Mouse (Mus musculus): ENCODE results near the gene Fosb. TPM values are rescaled to one million over a fixed set of nuclear protein-coding genes. Genes with fewer than 3 reads are reported as not detected.

The Fosb gene
- 1 to 10 TPM; 1.2 to 1.3 TPM for total RNA-seq (2021)

- DNase-seq, result peak; percentile 97
Observed at GRCm38 (mm10) chr7:19309884-19310641, at the start of gene Fosb. TSS of gene Fosb (minus strand) at chr7:19310051.

GRCm38 (mm10) chr7:19359299-19359891, 49.5 kb upstream of the Fosb start, which contains the start of the genes Cd3eap and Ppp1r13l:
TSS of gene Cd3eap (minus strand) at chr7:19359483.
TSS of gene Ppp1r13l (plus strand) at chr7:19359749.
- DNase-seq, result peak; percentile 86
- intact Hi-C loops (cut with DNase I), result no loop called here

More at GRCm38 (mm10) chr7:19309884-19310641, at the start of gene Fosb:
- intact Hi-C loops (cut with DNase I), result no loop called here

GRCm38 (mm10) chr7:19358634-19359033, 48.8 kb upstream of the Fosb start:
- intact Hi-C loops (cut with DNase I), result no loop called here
- no peak for DNase-seq

- DNase-seq, result no peak
- intact Hi-C loops (cut with DNase I), result no loop called here
Observed at GRCm38 (mm10) chr7:19357381-19358375, 47.8 kb upstream of the Fosb start.

GRCm38 (mm10) chr7:19356311-19356710, 46.5 kb upstream of the Fosb start:
- intact Hi-C loops (cut with DNase I), result no loop called here
- DNase-seq, result no peak

- DNase-seq, result no peak
- intact Hi-C loops (cut with DNase I), result no loop called here
Observed at GRCm38 (mm10) chr7:19354991-19355390, 45.1 kb upstream of the Fosb start.

DNA sequence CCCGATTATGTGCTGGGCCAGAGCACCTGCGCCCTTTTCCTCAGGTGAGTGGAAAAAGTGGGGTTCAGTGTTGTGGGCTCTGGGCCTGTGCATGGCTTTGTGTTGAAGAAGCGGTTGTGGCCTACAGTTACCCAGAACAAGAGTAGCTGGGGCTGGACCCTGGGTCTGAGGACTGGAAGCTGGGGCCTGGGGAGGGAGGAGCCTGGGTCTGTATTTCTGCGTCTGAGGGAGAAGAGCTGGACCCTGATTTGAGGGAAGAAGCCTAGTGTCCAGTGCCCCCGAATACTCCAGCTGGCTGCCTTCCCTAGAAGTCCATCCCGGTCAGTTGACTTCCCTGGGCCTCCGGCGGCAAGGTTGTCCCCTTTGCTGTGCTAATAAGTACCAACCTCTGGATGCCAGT, 40.4 kb upstream of the Fosb start:
- no peak for DNase-seq

GRCm38 (mm10) chr7:19349188-19349915, 39.5 kb upstream of the Fosb start:
- DNase-seq, result no peak
- intact Hi-C loops (cut with DNase I), result no loop called here

More for the DNA sequence above, 40.4 kb upstream of the Fosb start:
- intact Hi-C loops (cut with DNase I), result no loop called here

DNA sequence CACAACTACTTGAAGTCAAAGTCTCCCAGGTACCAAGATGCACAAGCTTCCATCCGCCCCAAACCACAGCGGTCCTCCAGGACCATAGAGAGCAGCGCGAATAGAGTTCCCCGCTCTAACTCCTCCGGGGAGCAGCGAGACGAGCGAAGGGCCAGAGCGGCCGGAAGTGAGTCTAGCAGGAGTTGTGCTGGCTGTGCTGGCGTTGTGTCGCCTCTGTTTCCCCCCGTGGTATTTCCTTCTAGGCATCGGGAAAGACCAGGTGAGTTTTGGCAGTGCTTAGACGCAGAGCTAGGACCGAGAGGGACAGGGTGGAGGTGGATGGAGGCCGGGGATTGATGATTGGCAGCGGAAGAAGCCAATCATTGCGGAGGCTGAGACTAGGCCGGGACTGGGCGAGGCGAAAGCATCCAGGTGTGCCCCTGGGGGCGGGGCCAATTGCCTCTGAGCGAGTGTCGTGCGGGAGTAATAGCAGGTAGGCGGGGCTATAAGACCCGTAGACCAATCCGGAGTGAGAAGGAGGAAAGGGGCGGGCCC, 35.2 kb upstream of the Fosb start:
- DNase-seq, result peak; percentile 97
- intact Hi-C loops (cut with DNase I), result no loop called here

DNA sequence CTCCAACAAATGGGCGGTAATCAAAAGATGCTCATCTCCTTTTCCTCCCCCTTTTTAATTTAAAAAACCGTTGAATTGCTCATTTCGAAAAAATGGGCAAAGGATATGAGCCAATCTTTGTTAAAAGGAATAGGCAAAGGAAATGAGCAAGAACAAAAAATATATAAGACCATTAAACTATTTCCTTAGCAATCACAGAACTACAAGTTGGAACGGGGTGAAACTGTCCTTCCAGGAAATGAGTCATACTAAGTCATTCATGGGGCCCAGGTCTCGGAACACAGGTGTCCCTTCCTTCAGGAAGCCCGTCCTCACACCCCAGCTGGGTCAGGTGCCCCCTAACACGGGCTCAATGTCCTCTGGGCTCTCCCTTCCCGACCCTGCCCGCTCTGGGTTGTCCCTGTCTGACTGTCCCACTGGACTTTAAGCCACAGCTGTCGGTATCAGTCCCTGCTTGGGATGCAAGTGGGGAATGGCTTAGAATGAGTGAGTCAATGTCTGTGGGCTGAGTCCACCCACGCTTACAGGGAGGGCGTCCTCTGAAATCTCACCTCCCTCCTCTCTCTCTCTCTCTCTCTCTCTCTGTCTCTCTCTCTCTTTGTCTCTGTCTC, 34.5 kb upstream of the Fosb start, which contains the start of gene Ercc1:
Ercc1 (plus strand) TSS at position 542 of the 611 bp plus-strand sequence.
- no peak for DNase-seq
- intact Hi-C loops (cut with DNase I), result no loop called here

- intact Hi-C loops (cut with DNase I), result loop anchor here (2.0 kb wide), 1 partner anchor 43 kb away; no protein-coding TSS in a partner anchor
- peak; percentile 69 for DNase-seq
Observed at GRCm38 (mm10) chr7:19343210-19343808, 33.5 kb upstream of the Fosb start.

GRCm38 (mm10) chr7:19342481-19343027, 32.7 kb upstream of the Fosb start:
- peak; percentile 86 for DNase-seq
- intact Hi-C loops (cut with DNase I), result loop anchor here (2.0 kb wide), 1 partner anchor 42 kb away; no protein-coding TSS in a partner anchor

GRCm38 (mm10) chr7:19341761-19342409, 32.0 kb upstream of the Fosb start:
- intact Hi-C loops (cut with DNase I), result loop anchor here (2.0 kb wide), 1 partner anchor 41 kb away; no protein-coding TSS in a partner anchor
- DNase-seq, result no peak

GRCm38 (mm10) chr7:19341250-19341649, 31.4 kb upstream of the Fosb start:
- intact Hi-C loops (cut with DNase I), result no loop called here
- DNase-seq, result no peak

GRCm38 (mm10) chr7:19338596-19338995, 28.7 kb upstream of the Fosb start:
- intact Hi-C loops (cut with DNase I), result no loop called here
- no peak for DNase-seq

DNA sequence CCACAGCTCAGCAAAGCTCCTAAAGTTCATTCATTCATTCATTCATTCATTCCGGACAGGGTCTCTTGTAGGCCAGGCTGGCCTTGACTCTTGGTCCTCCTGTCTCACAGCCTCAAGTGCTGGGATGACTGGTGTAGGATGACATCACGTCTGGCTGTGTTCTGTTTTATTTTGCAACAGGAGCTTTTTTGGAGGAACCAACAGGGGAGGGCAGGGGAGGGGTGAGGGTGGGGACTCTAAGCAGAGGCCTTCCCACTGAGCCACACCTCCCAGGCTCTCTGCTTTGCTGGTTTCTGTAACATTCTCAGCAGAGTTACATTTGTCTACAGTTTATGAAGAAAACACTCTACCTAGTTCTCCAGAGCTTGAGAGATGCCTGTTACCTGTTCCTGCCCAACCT, 28.2 kb upstream of the Fosb start:
- intact Hi-C loops (cut with DNase I), result no loop called here
- no peak for DNase-seq

DNA sequence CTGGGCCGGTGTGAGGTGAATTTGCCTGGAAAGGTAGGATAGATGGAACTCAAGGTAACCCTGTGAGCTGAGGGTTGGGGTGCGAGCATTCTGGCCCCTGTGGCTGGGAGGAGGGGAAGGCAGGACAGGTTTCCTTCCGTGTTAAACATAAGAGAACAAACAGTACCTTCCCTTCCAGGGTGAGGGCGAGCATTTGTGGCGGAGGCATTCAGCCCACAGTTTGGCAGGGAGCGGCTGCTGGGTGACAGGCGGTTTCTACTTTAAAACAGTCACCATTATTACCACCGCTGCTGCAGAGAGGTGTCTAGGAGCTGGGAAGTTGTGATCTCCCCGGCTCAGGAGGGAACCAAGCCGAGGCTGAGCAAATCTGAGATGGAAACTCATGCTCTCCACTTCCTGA, 27.3 kb upstream of the Fosb start:
- no peak for DNase-seq
- intact Hi-C loops (cut with DNase I), result no loop called here

- no peak for DNase-seq
- intact Hi-C loops (cut with DNase I), result no loop called here
Observed at GRCm38 (mm10) chr7:19335583-19335982, 25.7 kb upstream of the Fosb start.
